Mouse (Mus musculus) hindbrain, embryonic 10.5 days (tissue): ENCODE data around the gene Ak6. TPM values are rescaled to one million over a fixed set of nuclear protein-coding genes. Genes with fewer than 3 reads are reported as not detected.

Source experiments
- DNase-seq: peaks from one replicate; pipeline ENCODE4 v3.0.0-alpha.2; 2017; ENCODE audit warnings: low spot score
- H3K27ac ChIP-seq: fragments of 300-500 bp; sonication (generic); 2 replicates; pipeline ENCODE4 v1.5.1; 2016; ENCODE audit warnings: mild to moderate bottlenecking, moderate library complexity
- H3K27me3 ChIP-seq: fragments of 300-500 bp; sonication (generic); 2 replicates; pipeline ENCODE4 v1.6.1; 2016; ENCODE audit warnings: mild to moderate bottlenecking; ENCODE audit not compliant: poor library complexity, insufficient read depth, severe bottlenecking
- H3K36me3 ChIP-seq: fragments of 300-500 bp; sonication (generic); 2 replicates; pipeline ENCODE4 v1.6.1; 2016; ENCODE audit warnings: mild to moderate bottlenecking, moderate library complexity
- H3K4me1 ChIP-seq: fragments of 300-500 bp; sonication (generic); replicated peaks from 2 replicates; pipeline ENCODE4 v1.6.1; 2016; ENCODE audit warnings: mild to moderate bottlenecking
- H3K4me3 ChIP-seq: fragments of 300-500 bp; sonication (generic); 2 replicates; pipeline ENCODE4 v1.5.1; 2016; ENCODE audit warnings: mild to moderate bottlenecking, moderate library complexity
- H3K9me3 ChIP-seq: fragments of 300-500 bp; sonication (generic); 2 replicates; pipeline ENCODE4 v1.6.1; 2016; ENCODE audit warnings: mild to moderate bottlenecking, moderate library complexity
- WGBS: fragments of 180-500 bp; shearing (Covaris S2); methylation state at CpG from one replicate; pipeline ENCODE4 v1.1.7; 2016; 5-methylcytosine and 5-hydroxymethylcytosine counted together
- polyA plus RNA-seq: library from polyadenylated mRNA; unstranded; fragments of >200 nt; fragmentation: Nextera tagmentation; extraction: Ambion mirVana; gene quantifications from 2 replicates; pipeline ENCODE4 v1.2.1, GENCODE M21; 2016

Gene Ak6
- polyA plus RNA-seq, 1 experiment from 2014 or later = 336 TPM

- Histone ChIP-seq H3K4me1 (no peaks in the 10 kb centered on the region), H3K27me3 (peaks cover 10% of the 10 kb centered on the region), H3K4me3 (no peak overlapping the region), H3K9me3 (no peaks in the 10 kb centered on the region), H3K36me3 (peaks cover 91% of the 10 kb centered on the region), H3K27ac (no peak overlapping the region)
- 90% methylated on average over 4 of the region's 4 CpGs for WGBS
- no peak for DNase-seq
Measured at GRCm38 (mm10) chr13:100622241-100622640, 28.5 kb upstream of the Ak6 start.

- Histone ChIP-seq H3K27me3 (no peaks in the 10 kb centered on the region), H3K27ac (no peak overlapping the region), H3K4me1 (no peaks in the 10 kb centered on the region), H3K9me3 (no peaks in the 10 kb centered on the region), H3K4me3 (no peak overlapping the region), H3K36me3 (peaks cover 94% of the 10 kb centered on the region)
- WGBS = 98% methylated on average over 3 of the region's 3 CpGs
- no peak for DNase-seq
Measured at GRCm38 (mm10) chr13:100634106-100634691, 16.6 kb upstream of the Ak6 start.

GRCm38 (mm10) chr13:100642471-100643209 is 8.1 kb upstream of the Ak6 start:
- H3K4me1 ChIP-seq = no peaks in the 10 kb centered on the region
- H3K27ac ChIP-seq = no peak overlapping the region
- no peaks in the 10 kb centered on the region for H3K9me3 ChIP-seq
- DNase-seq = no peak
- no peak overlapping the region for H3K4me3 ChIP-seq
- H3K36me3 ChIP-seq = peaks cover 95% of the 10 kb centered on the region
- no peaks in the 10 kb centered on the region for H3K27me3 ChIP-seq
- 93% methylated on average over 4 of the region's 4 CpGs for WGBS

- Histone ChIP-seq H3K27me3 (no peaks in the 10 kb centered on the region), H3K9me3 (no peaks in the 10 kb centered on the region), H3K4me1 (peaks cover 9% of the 10 kb centered on the region), H3K36me3 (peaks cover 49% of the 10 kb centered on the region), H3K27ac (no peak overlapping the region), H3K4me3 (no peak overlapping the region)
- 94% methylated on average over 8 of the region's 8 CpGs for WGBS
- DNase-seq = no peak
Measured at GRCm38 (mm10) chr13:100648223-100648622, 2.6 kb upstream of the Ak6 start.

- no peak for DNase-seq
- Histone ChIP-seq H3K27ac (peak within 1 kb of the TSS; percentile 100), H3K27me3 (no peaks in the 10 kb centered on the region), H3K9me3 (no peaks in the 10 kb centered on the region), H3K36me3 (peaks cover 40% of the 10 kb centered on the region), H3K4me3 (peak within 1 kb of the TSS; percentile 94), H3K4me1 (peaks cover 9% of the 10 kb centered on the region)
- under 1% methylated on average over 63 of the region's 63 CpGs for WGBS
Measured at GRCm38 (mm10) chr13:100651439-100652186, 834 bp downstream of the Ak6 start, which contains the start of gene Taf9. Gene Taf9 (plus strand): TSS chr13:100651579.

GRCm38 (mm10) chr13:100658091-100658490 is 7.3 kb downstream of the Ak6 start:
- Histone ChIP-seq H3K27me3 (no peaks in the 10 kb centered on the region), H3K4me3 (no peak overlapping the region), H3K9me3 (no peaks in the 10 kb centered on the region), H3K27ac (no peak overlapping the region), H3K4me1 (no peaks in the 10 kb centered on the region), H3K36me3 (peaks cover 48% of the 10 kb centered on the region)
- 94% methylated on average over 5 of the region's 5 CpGs for WGBS
- no peak for DNase-seq

GRCm38 (mm10) chr13:100659864-100660456 is 9.2 kb downstream of the Ak6 start:
- 50% methylated on average over 4 of the region's 4 CpGs for WGBS
- DNase-seq = peak; percentile 52
- H3K27me3 ChIP-seq = no peaks in the 10 kb centered on the region
- no peaks in the 10 kb centered on the region for H3K4me1 ChIP-seq
- H3K9me3 ChIP-seq = no peaks in the 10 kb centered on the region
- H3K27ac ChIP-seq = no peak overlapping the region
- H3K4me3 ChIP-seq = no peak overlapping the region
- H3K36me3 ChIP-seq = peaks cover 53% of the 10 kb centered on the region

- Histone ChIP-seq H3K36me3 (peaks cover 26% of the 10 kb centered on the region), H3K27ac (peak within 1 kb of the TSS; percentile 88), H3K4me3 (peak within 1 kb of the TSS; percentile 74), H3K9me3 (no peaks in the 10 kb centered on the region; the same call in 1 of the 2 replicates), H3K27me3 (0 out of 2 replicates have a peak, but pooled peaks cover 3% of the 10 kb centered on the region), H3K4me1 (no peaks in the 10 kb centered on the region; the same call in 1 of the 2 replicates)
- WGBS = under 1% methylated on average over 44 of the region's 44 CpGs
- DNase-seq = peak; percentile 66
Measured at GRCm38 (mm10) chr13:100669291-100670022, 18.7 kb downstream of the Ak6 start, which contains the start of gene Ccdc125. Gene Ccdc125 (plus strand): TSS chr13:100669717.

GRCm38 (mm10) chr13:100670181-100670741 is 19.5 kb downstream of the Ak6 start:
- Histone ChIP-seq H3K36me3 (peaks cover 20% of the 10 kb centered on the region), H3K4me1 (no peaks in the 10 kb centered on the region; the same call in 1 of the 2 replicates), H3K27ac (no peak overlapping the region), H3K27me3 (0 out of 2 replicates have a peak, but pooled peaks cover 3% of the 10 kb centered on the region), H3K9me3 (no peaks in the 10 kb centered on the region; the same call in 1 of the 2 replicates), H3K4me3 (peak overlapping the region; percentile 74)
- DNase-seq = no peak
- WGBS = 67% methylated on average over 9 of the region's 9 CpGs

GRCm38 (mm10) chr13:100675936-100676635 is 25.3 kb downstream of the Ak6 start:
- no peak overlapping the region for H3K4me3 ChIP-seq
- no peaks in the 10 kb centered on the region; the same call in 1 of the 2 replicates for H3K9me3 ChIP-seq
- no peak overlapping the region for H3K27ac ChIP-seq
- H3K4me1 ChIP-seq = no peaks in the 10 kb centered on the region
- WGBS = 90% methylated on average over 15 of the region's 15 CpGs
- no peak for DNase-seq
- H3K27me3 ChIP-seq = no peaks in the 10 kb centered on the region
- no peaks in the 10 kb centered on the region for H3K36me3 ChIP-seq

GRCm38 (mm10) chr13:100681615-100682014 is 30.8 kb downstream of the Ak6 start:
- WGBS = 89% methylated on average over 8 of the region's 8 CpGs
- H3K4me3 ChIP-seq = no peak overlapping the region
- H3K27ac ChIP-seq = no peak overlapping the region
- H3K36me3 ChIP-seq = no peaks in the 10 kb centered on the region
- H3K27me3 ChIP-seq = no peaks in the 10 kb centered on the region
- H3K9me3 ChIP-seq = no peaks in the 10 kb centered on the region
- no peak for DNase-seq
- no peaks in the 10 kb centered on the region for H3K4me1 ChIP-seq
